Mouse (Mus musculus): Measurements from ENCODE around the gene Akap2. TPM values are rescaled to one million over a fixed set of nuclear protein-coding genes. Genes with fewer than 3 reads are reported as not detected.
A peak's percentile ranks its signal among the peaks of the same experiment; 100 is the strongest.

Gene Akap2
- total and polyA plus RNA-seq, 3 experiments, result 1.7 to 7.2 TPM; not detected in 1

DNA sequence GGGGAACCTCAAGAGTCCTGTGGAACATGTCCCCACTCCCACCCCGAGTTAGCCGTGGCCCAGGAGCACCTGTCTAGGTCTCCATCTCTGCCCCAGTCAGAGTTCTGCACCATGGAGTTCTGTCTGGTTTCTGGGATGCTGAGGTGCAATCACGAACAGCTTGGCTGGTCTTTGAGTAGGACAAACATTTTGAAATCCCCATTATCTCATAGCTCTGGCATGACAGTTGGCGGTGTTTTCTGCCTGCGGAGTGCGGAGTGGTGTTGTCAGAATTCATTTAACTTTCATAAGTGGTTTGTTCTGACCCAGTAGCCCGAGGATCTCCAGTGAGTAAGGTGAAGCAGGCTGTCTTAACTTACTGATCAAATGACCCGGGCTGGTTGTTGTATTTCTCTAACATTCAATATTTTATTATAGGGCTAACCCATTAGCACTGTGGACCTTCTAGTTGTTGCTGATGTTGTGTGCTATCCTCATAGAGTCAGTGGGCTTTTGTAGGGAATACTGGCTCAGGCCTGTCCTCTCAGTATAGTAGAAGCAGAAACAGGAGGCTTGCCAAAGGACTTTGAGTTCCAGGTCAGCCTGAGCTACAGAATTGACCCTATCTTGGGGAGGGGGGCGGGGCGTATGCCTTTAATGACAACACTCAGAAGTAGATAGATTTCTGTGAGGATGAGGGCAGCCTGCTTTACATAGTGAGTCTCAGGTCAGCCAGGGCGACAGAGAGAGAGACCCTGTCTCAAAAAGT is 66.6 kb downstream of the Akap2 start:
- no peak for DNase-seq (ENCODE audit: low read depth, low spot score)
- H3K27ac ChIP-seq (ENCODE audit: control insufficient read depth, low read depth, low read length), result no peak overlapping the region
- no peak for TF ChIP-seq USF2 (IDR thresholded peaks at IDR 0.05; ENCODE audit: borderline replicate concordance in 1 of 2, insufficient read depth in 1 of 2, low read depth in 1 of 2, low read length in 2 of 2)
- TF ChIP-seq ZNF384 (IDR thresholded peaks at IDR 0.05; ENCODE audit: low read depth, low read length), result no peak
- TF ChIP-seq JUND (IDR thresholded peaks at IDR 0.05; ENCODE audit: low read depth, low read length), result no peak
- no peak for TF ChIP-seq TCF12 (IDR thresholded peaks at IDR 0.05; ENCODE audit: low read depth, low read length)
- TF ChIP-seq ETS1 (IDR thresholded peaks at IDR 0.05; ENCODE audit: low read depth, low read length), result no peak
- no peak for TF ChIP-seq E2F4 (IDR thresholded peaks at IDR 0.05; ENCODE audit: borderline replicate concordance, low read depth, low read length)
- no peak for TF ChIP-seq TBP (IDR thresholded peaks at IDR 0.05; ENCODE audit: low read depth, low read length)
- no peak for TF ChIP-seq ZMIZ1 (IDR thresholded peaks at IDR 0.05; ENCODE audit: low read depth, low read length)
- TF ChIP-seq ZKSCAN1 (IDR thresholded peaks at IDR 0.05; ENCODE audit: low read depth, low read length), result no peak
- H3K4me1 ChIP-seq (ENCODE audit: control insufficient read depth in 1 of 2, insufficient read depth in 2 of 2, low read length in 2 of 2), result peaks cover 2 to 9% of the 10 kb centered on the region in 2 experiments; a peak in 3 of 4 replicates
- H3K4me3 ChIP-seq (ENCODE audit: control insufficient read depth in 1 of 2, insufficient read depth in 1 of 2, low read depth in 2 of 2, low read length in 2 of 2), result no peak overlapping the region
- no peaks in the 10 kb centered on the region for H3K36me3 ChIP-seq (ENCODE audit: control insufficient read depth in 1 of 2, insufficient read depth in 2 of 2, low read length in 2 of 2)
- no peaks in the 10 kb centered on the region for H3K9me3 ChIP-seq (replicated peaks; ENCODE audit: insufficient read depth, low read length)
- no peaks in the 10 kb centered on the region for H3K27me3 ChIP-seq (ENCODE audit: control insufficient read depth in 1 of 2, insufficient read depth in 2 of 2, low read length in 2 of 2)
- no peak overlapping the region for H3K9ac ChIP-seq (ENCODE audit: control insufficient read depth, low read depth, low read length, poor library complexity, severe bottlenecking)
- no peaks in the 10 kb centered on the region; the same call in 1 of the 2 replicates for H3K79me2 ChIP-seq (ENCODE audit: control insufficient read depth, insufficient read depth, low read length, poor library complexity)

DNA sequence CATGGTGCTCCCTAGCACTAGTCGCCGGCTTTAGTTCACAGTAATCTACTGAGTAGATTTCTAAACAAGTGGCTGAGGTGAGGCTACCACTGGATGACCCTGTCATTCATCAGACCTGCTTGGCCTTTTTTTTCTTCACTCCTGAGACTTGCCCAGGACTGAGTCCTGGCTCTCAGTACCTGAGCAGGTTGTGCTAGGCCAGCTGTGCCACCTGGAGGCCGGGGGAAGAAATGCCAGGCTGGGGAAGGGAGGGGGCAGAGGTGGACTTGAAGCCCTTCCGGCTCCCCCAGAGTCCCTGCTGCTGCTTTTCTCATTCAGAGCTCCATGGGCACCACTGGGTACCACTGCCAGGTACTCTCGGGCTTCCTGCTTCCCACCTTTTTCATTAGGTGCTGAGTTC is 71.3 kb downstream of the Akap2 start:
- no peak for DNase-seq (ENCODE audit: low read depth, low spot score)
- TF ChIP-seq E2F4 (IDR thresholded peaks at IDR 0.05; ENCODE audit: borderline replicate concordance, low read depth, low read length) (no peak), MAX (IDR thresholded peaks at IDR 0.05; ENCODE audit: low read length) (no peak), UBTF (IDR thresholded peaks at IDR 0.05; ENCODE audit: borderline replicate concordance, insufficient read depth, low read depth, low read length) (no peak), RAD21 (IDR thresholded peaks at IDR 0.05; ENCODE audit: low read depth, low read length) (peak; percentile 30), MEF2A (IDR thresholded peaks at IDR 0.05; ENCODE audit: extremely low read depth, insufficient replicate concordance, low read depth, low read length, poor library complexity, severe bottlenecking) (no peak), MYC (IDR thresholded peaks at IDR 0.05; ENCODE audit: low read depth, low read length) (no peak), MAZ (IDR thresholded peaks at IDR 0.05; ENCODE audit: low read depth, low read length) (no peak), SMC3 (IDR thresholded peaks at IDR 0.05; ENCODE audit: low read depth, low read length) (peak; percentile 49), MYB (IDR thresholded peaks at IDR 0.05; ENCODE audit: low read depth, low read length) (no peak), ZKSCAN1 (IDR thresholded peaks at IDR 0.05; ENCODE audit: low read depth, low read length) (no peak), CTCF (IDR thresholded peaks at IDR 0.05 in 2 of 3, conservative IDR thresholded peaks at IDR 0.05 in 1 of 3; ENCODE audit: control insufficient read depth in 1 of 3, insufficient read depth in 1 of 3, low read depth in 2 of 3, low read length in 3 of 3, poor library complexity in 1 of 3, severe bottlenecking in 1 of 3) (peak; percentile 25 to 67 (median 44); a peak in 5 of 6 replicates), ZNF384 (IDR thresholded peaks at IDR 0.05; ENCODE audit: low read depth, low read length) (no peak)
- Histone ChIP-seq H3K36me3 (ENCODE audit: control insufficient read depth in 1 of 2, insufficient read depth in 2 of 2, low read length in 2 of 2) (peaks cover 0 to 4% of the 10 kb centered on the region in 2 experiments; a peak in 2 of 4 replicates), H3K9me3 (replicated peaks; ENCODE audit: insufficient read depth, low read length) (no peaks in the 10 kb centered on the region), H3K27ac (ENCODE audit: control insufficient read depth, low read depth, low read length) (no peak overlapping the region), H3K79me2 (ENCODE audit: control insufficient read depth, insufficient read depth, low read length, poor library complexity) (no peaks in the 10 kb centered on the region; the same call in 1 of the 2 replicates), H3K9ac (ENCODE audit: control insufficient read depth, low read depth, low read length, poor library complexity, severe bottlenecking) (no peak overlapping the region), H3K27me3 (ENCODE audit: control insufficient read depth in 1 of 2, insufficient read depth in 2 of 2, low read length in 2 of 2) (no peaks in the 10 kb centered on the region), H3K4me1 (ENCODE audit: control insufficient read depth in 1 of 2, insufficient read depth in 2 of 2, low read length in 2 of 2) (peaks cover 6 to 11% of the 10 kb centered on the region in 2 experiments; a peak in 3 of 4 replicates), H3K4me3 (ENCODE audit: control insufficient read depth in 1 of 2, insufficient read depth in 1 of 2, low read depth in 2 of 2, low read length in 2 of 2) (no peak overlapping the region)
